Mouse (Mus musculus): ENCODE measurements at regions not wholly inside any gene's neighbourhood (a gene's known extent, or its start where the extent isn't known, plus 50 kb on each side); places are given as distances from the start of the nearest gene placed in this dataset.
"Not testable (repeated sequence)": the region's sequence is repeated elsewhere in the genome, so short reads cannot be mapped to it uniquely, and the experiment has no call there.

DNA sequence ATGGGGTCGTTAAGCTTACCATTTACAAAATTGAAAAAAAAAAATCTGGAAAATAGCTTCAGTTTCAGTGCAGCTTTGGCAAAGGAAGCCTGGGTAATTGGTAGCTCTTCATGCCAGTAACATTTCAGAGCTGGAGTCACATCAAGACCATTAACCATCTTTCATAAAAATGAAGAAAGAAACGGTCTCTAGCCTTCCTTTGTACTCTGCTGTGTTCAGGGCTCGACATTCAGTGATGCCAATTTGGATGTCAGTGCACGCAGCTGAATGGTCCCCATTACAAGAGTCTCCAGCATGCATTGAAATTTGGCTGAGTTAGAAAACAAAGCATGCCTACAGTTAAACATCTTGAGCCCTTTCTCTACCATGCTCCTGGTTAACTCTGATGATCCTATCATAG lies 2009.0 kb upstream of the Aga start:
- no peak overlapping the region for H3K27ac ChIP-seq (replicated peaks; ENCODE audit: insufficient read depth, low read depth, low read length)
- 64% methylated on average over 4 of the region's 4 CpGs for WGBS
- H3K27me3 ChIP-seq (ENCODE audit: control insufficient read depth, insufficient read depth, low read length) = no peaks in the 10 kb centered on the region
- no peak overlapping the region for H3K9ac ChIP-seq (ENCODE audit: low read depth, low read length)
- H3K4me3 ChIP-seq (ENCODE audit: insufficient read depth, low read depth, low read length) = no peak overlapping the region
- H3K36me3 ChIP-seq (ENCODE audit: control insufficient read depth, insufficient read depth, low read length) = no peaks in the 10 kb centered on the region
- H3K79me2 ChIP-seq (ENCODE audit: control insufficient read depth, insufficient read depth, low read length) = no peaks in the 10 kb centered on the region
- TF ChIP-seq POLR2A (IDR thresholded peaks at IDR 0.05; ENCODE audit: extremely low read depth, insufficient read depth, low read length) = no peak
- TF ChIP-seq CTCF (IDR thresholded peaks at IDR 0.05; ENCODE audit: low read depth, low read length) = no peak
- DNase-seq (ENCODE audit: extremely low read depth, low read depth, low spot score) = no peak
- no peaks in the 10 kb centered on the region for H3K4me1 ChIP-seq (ENCODE audit: control insufficient read depth, insufficient read depth, low read length)

DNA sequence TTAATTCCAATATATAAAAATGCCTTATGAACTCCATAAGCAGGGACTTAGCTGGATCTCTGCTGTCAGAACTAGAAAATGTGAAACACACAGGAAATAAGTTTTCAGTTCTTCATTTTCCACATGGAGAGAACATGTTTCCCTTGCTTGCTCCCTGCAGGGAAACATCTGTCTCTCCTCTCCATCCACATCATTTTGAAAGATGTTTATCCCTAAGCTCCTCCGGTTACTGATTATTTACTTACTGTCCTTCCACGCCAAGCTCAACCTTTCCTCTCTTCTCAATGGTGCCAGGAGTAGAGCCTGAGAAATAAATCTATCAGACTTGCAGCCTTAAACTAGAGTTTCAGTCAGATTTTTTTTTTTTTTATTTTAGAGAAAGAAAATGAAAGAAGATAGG lies 1988.4 kb upstream of the Aga start:
- no peaks in the 10 kb centered on the region for H3K27me3 ChIP-seq (ENCODE audit: control insufficient read depth, insufficient read depth, low read length)
- no peak overlapping the region for H3K4me3 ChIP-seq (ENCODE audit: insufficient read depth, low read depth, low read length)
- WGBS = 61% methylated on average over 2 of the region's 2 CpGs
- TF ChIP-seq CTCF (IDR thresholded peaks at IDR 0.05; ENCODE audit: low read depth, low read length) (no peak), POLR2A (IDR thresholded peaks at IDR 0.05; ENCODE audit: extremely low read depth, insufficient read depth, low read length) (no peak)
- H3K9ac ChIP-seq (ENCODE audit: low read depth, low read length) = no peak overlapping the region
- H3K36me3 ChIP-seq (ENCODE audit: control insufficient read depth, insufficient read depth, low read length) = no peaks in the 10 kb centered on the region
- H3K79me2 ChIP-seq (ENCODE audit: control insufficient read depth, insufficient read depth, low read length) = no peaks in the 10 kb centered on the region
- H3K4me1 ChIP-seq (ENCODE audit: control insufficient read depth, insufficient read depth, low read length) = no peaks in the 10 kb centered on the region
- DNase-seq (ENCODE audit: extremely low read depth, low read depth, low spot score) = no peak
- H3K27ac ChIP-seq (replicated peaks; ENCODE audit: insufficient read depth, low read depth, low read length) = no peak overlapping the region

GRCm38 (mm10) chr8:51553118-51553517 lies 1958.4 kb upstream of the Aga start:
- 67% methylated on average over 3 of the region's 3 CpGs for WGBS
- not testable (repeated sequence) for H3K36me3 ChIP-seq (ENCODE audit: control insufficient read depth, insufficient read depth, low read length); H3K27ac ChIP-seq (replicated peaks; ENCODE audit: insufficient read depth, low read depth, low read length); DNase-seq (ENCODE audit: extremely low read depth, low read depth, low spot score); H3K4me1 ChIP-seq (ENCODE audit: control insufficient read depth, insufficient read depth, low read length); H3K79me2 ChIP-seq (ENCODE audit: control insufficient read depth, insufficient read depth, low read length); H3K4me3 ChIP-seq (ENCODE audit: insufficient read depth, low read depth, low read length); H3K9ac ChIP-seq (ENCODE audit: low read depth, low read length); H3K27me3 ChIP-seq (ENCODE audit: control insufficient read depth, insufficient read depth, low read length)

Measured in liver, adult 2 months (tissue).